Mouse (Mus musculus): Measurements from ENCODE around the gene Nfe2l3. TPM values are rescaled to one million over a fixed set of nuclear protein-coding genes. Genes with fewer than 3 reads are reported as not detected.
A peak's percentile ranks its signal among the peaks of the same experiment; 100 is the strongest.

Gene Nfe2l3
- total and polyA plus RNA-seq, 2 experiments from 2014 or later = 5.3 to 11.5 TPM

GRCm38 (mm10) chr6:51485646-51486045 is 53.2 kb downstream of the Nfe2l3 start:
- no peak for ATAC-seq
- H3K27me3 ChIP-seq (ENCODE audit: insufficient read depth, low read length) = no peaks in the 10 kb centered on the region
- no peak overlapping the region for H3K4me3 ChIP-seq (ENCODE audit: low read length)
- H3K9me3 ChIP-seq (ENCODE audit: low read length) = no peaks in the 10 kb centered on the region
- H3K9ac ChIP-seq (replicated peaks; ENCODE audit: low read length) = no peak overlapping the region
- H3K4me1 ChIP-seq (ENCODE audit: insufficient read depth, low read length) = no peaks in the 10 kb centered on the region
- TF ChIP-seq CTCF (IDR thresholded peaks at IDR 0.05; ENCODE audit: low read depth) = no peak
- H3K4me2 ChIP-seq (ENCODE audit: low read depth, low read length) = no peak overlapping the region
- peaks cover 10% of the 10 kb centered on the region for H3K36me3 ChIP-seq (ENCODE audit: insufficient read depth, low read length)
- no peak overlapping the region for H3K27ac ChIP-seq
- 63% methylated on average over 2 of the region's 2 CpGs for WGBS
- DNase-seq (ENCODE audit: low spot score) = no peak

- ATAC-seq (no peak), DNase-seq (ENCODE audit: low spot score) (no peak)
- Histone ChIP-seq H3K36me3 (ENCODE audit: insufficient read depth, low read length) (peaks cover 7% of the 10 kb centered on the region), H3K4me2 (ENCODE audit: low read depth, low read length) (no peak overlapping the region), H3K4me1 (ENCODE audit: insufficient read depth, low read length) (no peaks in the 10 kb centered on the region), H3K4me3 (ENCODE audit: low read length) (no peak overlapping the region), H3K9ac (replicated peaks; ENCODE audit: low read length) (no peak overlapping the region), H3K27me3 (ENCODE audit: insufficient read depth, low read length) (no peaks in the 10 kb centered on the region), H3K9me3 (ENCODE audit: low read length) (no peaks in the 10 kb centered on the region), H3K27ac (no peak overlapping the region)
- TF ChIP-seq CTCF (IDR thresholded peaks at IDR 0.05; ENCODE audit: low read depth) = no peak
- WGBS = 67% methylated on average over 7 of the region's 7 CpGs
Measured at GRCm38 (mm10) chr6:51486076-51486710, 53.7 kb downstream of the Nfe2l3 start.

GRCm38 (mm10) chr6:51486731-51487130 is 54.3 kb downstream of the Nfe2l3 start:
- Histone ChIP-seq H3K4me1 (ENCODE audit: insufficient read depth, low read length) (no peaks in the 10 kb centered on the region), H3K36me3 (ENCODE audit: insufficient read depth, low read length) (peaks cover 7% of the 10 kb centered on the region), H3K27me3 (ENCODE audit: insufficient read depth, low read length) (no peaks in the 10 kb centered on the region), H3K9me3 (ENCODE audit: low read length) (no peaks in the 10 kb centered on the region), H3K4me2 (ENCODE audit: low read depth, low read length) (no peak overlapping the region), H3K9ac (replicated peaks; ENCODE audit: low read length) (no peak overlapping the region), H3K27ac (no peak overlapping the region), H3K4me3 (ENCODE audit: low read length) (no peak overlapping the region)
- 94% methylated on average over 5 of the region's 5 CpGs for WGBS
- ATAC-seq (no peak), DNase-seq (ENCODE audit: low spot score) (no peak)
- no peak for TF ChIP-seq CTCF (IDR thresholded peaks at IDR 0.05; ENCODE audit: low read depth)

GRCm38 (mm10) chr6:51489787-51490186 is 57.3 kb downstream of the Nfe2l3 start:
- Histone ChIP-seq H3K27ac (no peak overlapping the region), H3K27me3 (ENCODE audit: insufficient read depth, low read length) (no peaks in the 10 kb centered on the region), H3K9me3 (ENCODE audit: low read length) (no peaks in the 10 kb centered on the region), H3K9ac (replicated peaks; ENCODE audit: low read length) (no peak overlapping the region), H3K4me2 (ENCODE audit: low read depth, low read length) (no peak overlapping the region), H3K36me3 (ENCODE audit: insufficient read depth, low read length) (no peaks in the 10 kb centered on the region), H3K4me1 (ENCODE audit: insufficient read depth, low read length) (no peaks in the 10 kb centered on the region), H3K4me3 (ENCODE audit: low read length) (no peak overlapping the region)
- DNase-seq (ENCODE audit: low spot score) (peak; percentile 34), ATAC-seq (peak; percentile 63; the same call in 1 of the 2 replicates)
- 33% methylated on average over 2 of the region's 2 CpGs for WGBS
- TF ChIP-seq CTCF (IDR thresholded peaks at IDR 0.05; ENCODE audit: low read depth) = no peak

- 82% methylated on average over 8 of the region's 8 CpGs for WGBS
- ATAC-seq = no peak
- H3K4me3 ChIP-seq (ENCODE audit: low read length) = no peak overlapping the region
- no peak for TF ChIP-seq CTCF (IDR thresholded peaks at IDR 0.05; ENCODE audit: low read depth)
- H3K27ac ChIP-seq = no peak overlapping the region
- no peak overlapping the region for H3K9ac ChIP-seq (replicated peaks; ENCODE audit: low read length)
- H3K36me3 ChIP-seq (ENCODE audit: insufficient read depth, low read length) = no peaks in the 10 kb centered on the region
- no peak for DNase-seq (ENCODE audit: low spot score)
- H3K27me3 ChIP-seq (ENCODE audit: insufficient read depth, low read length) = no peaks in the 10 kb centered on the region
- no peaks in the 10 kb centered on the region for H3K4me1 ChIP-seq (ENCODE audit: insufficient read depth, low read length)
- no peak overlapping the region for H3K4me2 ChIP-seq (ENCODE audit: low read depth, low read length)
- H3K9me3 ChIP-seq (ENCODE audit: low read length) = no peaks in the 10 kb centered on the region
Measured at GRCm38 (mm10) chr6:51497321-51498111, 65.0 kb downstream of the Nfe2l3 start.

GRCm38 (mm10) chr6:51505671-51506070 is 73.2 kb downstream of the Nfe2l3 start:
- H3K9ac ChIP-seq (replicated peaks; ENCODE audit: low read length) = no peak overlapping the region
- DNase-seq (ENCODE audit: low spot score) = no peak
- ATAC-seq = no peak
- no peak overlapping the region for H3K4me2 ChIP-seq (ENCODE audit: low read depth, low read length)
- no peak for TF ChIP-seq CTCF (IDR thresholded peaks at IDR 0.05; ENCODE audit: low read depth)
- 0 out of 2 replicates have a peak, but pooled peaks cover 5% of the 10 kb centered on the region for H3K4me1 ChIP-seq (ENCODE audit: insufficient read depth, low read length)
- H3K4me3 ChIP-seq (ENCODE audit: low read length) = no peak overlapping the region
- H3K36me3 ChIP-seq (ENCODE audit: insufficient read depth, low read length) = no peaks in the 10 kb centered on the region
- H3K27ac ChIP-seq = no peak overlapping the region
- WGBS = 57% methylated on average over 1 of the region's 1 CpGs
- H3K9me3 ChIP-seq (ENCODE audit: low read length) = no peaks in the 10 kb centered on the region
- H3K27me3 ChIP-seq (ENCODE audit: insufficient read depth, low read length) = no peaks in the 10 kb centered on the region

- H3K9me3 ChIP-seq (ENCODE audit: low read length) = no peaks in the 10 kb centered on the region
- no peak overlapping the region for H3K4me2 ChIP-seq (ENCODE audit: low read depth, low read length)
- H3K4me1 ChIP-seq (ENCODE audit: insufficient read depth, low read length) = 0 out of 2 replicates have a peak, but pooled peaks cover 5% of the 10 kb centered on the region
- no peak for TF ChIP-seq CTCF (IDR thresholded peaks at IDR 0.05; ENCODE audit: low read depth)
- H3K36me3 ChIP-seq (ENCODE audit: insufficient read depth, low read length) = no peaks in the 10 kb centered on the region
- WGBS = 75% methylated on average over 2 of the region's 2 CpGs
- no peak overlapping the region for H3K9ac ChIP-seq (replicated peaks; ENCODE audit: low read length)
- no peaks in the 10 kb centered on the region for H3K27me3 ChIP-seq (ENCODE audit: insufficient read depth, low read length)
- H3K27ac ChIP-seq = no peak overlapping the region
- no peak for ATAC-seq
- no peak for DNase-seq (ENCODE audit: low spot score)
- no peak overlapping the region for H3K4me3 ChIP-seq (ENCODE audit: low read length)
Measured at GRCm38 (mm10) chr6:51507556-51507955, 75.1 kb downstream of the Nfe2l3 start.

Other genes with a start within 250 kb of the Nfe2l3 start
- gene Hnrnpa2b1, start 37.2 kb downstream of the Nfe2l3 start, total RNA-seq (2014; rRNA removed) = 143 and 192 TPM in 2 replicates
- gene Hnrnpa2b1, start 37.2 kb downstream of the Nfe2l3 start, polyA plus RNA-seq (2015; fragmentation: Nextera tagmentation; extraction: Ambion mirVana) = 876 and 940 TPM in 2 replicates
- 82.1 and 87.9 TPM in 2 replicates for gene Cbx3, start 37.7 kb downstream of the Nfe2l3 start, total RNA-seq (2014; rRNA removed)
- 463 and 522 TPM in 2 replicates for gene Cbx3, start 37.7 kb downstream of the Nfe2l3 start, polyA plus RNA-seq (2015; fragmentation: Nextera tagmentation; extraction: Ambion mirVana)
- gene Snx10, start 91.2 kb downstream of the Nfe2l3 start, total RNA-seq (2014; rRNA removed) = 45.5 and 46.7 TPM in 2 replicates
- gene Snx10, start 91.2 kb downstream of the Nfe2l3 start, polyA plus RNA-seq (2015; fragmentation: Nextera tagmentation; extraction: Ambion mirVana) = 75.2 and 83.9 TPM in 2 replicates

All from hindbrain, postnatal 0 days (tissue).